9 mouse cellular contexts compared by ENCODE assay signal in the genomic region with DNA sequence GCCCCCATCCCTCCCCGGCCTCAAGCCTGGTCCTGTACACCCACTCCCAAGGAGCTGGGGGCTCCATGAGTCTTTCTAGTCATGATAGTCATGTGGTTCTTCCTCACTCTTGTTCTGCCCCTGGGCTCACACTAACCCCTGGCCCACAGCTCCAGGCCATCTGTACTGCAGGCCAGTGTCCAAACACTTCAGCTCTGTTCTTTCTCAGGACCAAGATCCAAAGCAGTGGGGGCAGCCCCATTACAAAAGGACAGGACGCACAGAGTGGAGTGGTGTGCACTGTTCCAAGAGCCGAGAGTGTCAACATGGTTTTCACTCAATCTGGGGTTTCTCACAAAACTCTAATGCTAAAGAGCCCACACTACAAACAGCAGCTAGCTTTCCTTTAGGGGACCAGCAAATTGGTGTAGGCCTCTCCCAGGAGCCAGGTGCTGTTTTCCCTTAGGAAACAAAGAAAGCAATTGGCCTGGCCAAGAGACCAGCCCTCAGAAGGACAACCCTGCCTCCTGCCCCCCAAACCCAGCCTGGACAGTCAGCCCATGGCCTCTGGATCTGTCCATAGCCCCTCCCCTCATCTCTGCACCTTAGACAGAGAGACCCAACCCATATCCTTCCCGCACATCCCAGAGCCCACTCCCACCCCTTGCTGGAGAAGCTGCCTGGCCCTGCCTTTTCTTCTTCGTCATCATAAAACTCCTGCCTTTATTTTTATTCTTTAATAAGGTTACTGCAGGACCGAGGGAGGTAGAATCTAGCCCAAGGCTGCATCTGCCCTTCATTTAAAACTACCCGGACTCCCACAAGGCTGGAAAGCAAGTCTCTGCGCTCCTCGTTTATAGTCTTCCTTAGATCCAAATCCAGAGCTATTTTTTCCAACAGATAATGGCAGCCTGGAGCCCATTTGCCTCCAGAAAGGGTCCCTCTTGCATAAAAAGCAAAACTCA.
DNase-seq lines count a peak whose midpoint lies in the region; ATAC-seq lines count a peak whose summit lies in the region.
"Had no signal": no experiment of that assay in that cellular context is flagged by ENCODE, and none has a peak within 500 bp of the region (broad histone marks: within the 10 kb centered on the region; RNA-seq: fewer than 3 reads in every experiment).

No protein-coding gene starts in this region.

- no peak for DNase-seq in kidney, adult 11 months
- DNase-seq in embryonic facial prominence, embryonic 14.5 days (ENCODE audit: low spot score), result peak; percentile 63
- peak; percentile 62 for DNase-seq in heart, postnatal 14 days
- DNase-seq in lung, postnatal 10 days, result peak; percentile 40
- no peak for DNase-seq in adrenal gland, postnatal 36 days
- DNase-seq in retina, embryonic 14.5 days (ENCODE audit: low spot score), result no peak
- DNase-seq: thymus, adult 18-20 months had no signal

- ATAC-seq in kidney, embryonic 16.5 days (ENCODE audit: low FRiP score, low TSS enrichment), result no peak
- peak; percentile 42; the same call in 1 of the 2 replicates for ATAC-seq in embryonic facial prominence, embryonic 14.5 days (ENCODE audit: low read depth)

- intact Hi-C loops in heart, postnatal 14 days (cut with DNase I), result loop anchor here (5.0 to 10.0 kb wide), 3 partner anchors 56 to 328 kb away; no protein-coding TSS in a partner anchor

- H3K27ac ChIP-seq in kidney, embryonic 16.5 days (ENCODE audit: low read length), result 0 out of 2 replicates have a peak overlapping the region, but pooled peaks have one; percentile 8
- H3K27ac ChIP-seq in embryonic facial prominence, embryonic 14.5 days (replicated peaks; ENCODE audit: low read depth, low read length), result peak overlapping the region; percentile 74
- H3K27ac ChIP-seq: liver, embryonic 14.5 days had no signal

- no peaks in the 10 kb centered on the region for H3K9me3 ChIP-seq in kidney, embryonic 16.5 days (ENCODE audit: low read length)
- no peaks in the 10 kb centered on the region for H3K9me3 ChIP-seq in embryonic facial prominence, embryonic 14.5 days (ENCODE audit: control insufficient read depth, low read length)

- H3K4me1 ChIP-seq in kidney, embryonic 16.5 days (ENCODE audit: insufficient read depth, low read length), result 0 out of 2 replicates have a peak, but pooled peaks cover 5% of the 10 kb centered on the region
- peaks cover 12% of the 10 kb centered on the region; the same call in 1 of the 2 replicates for H3K4me1 ChIP-seq in embryonic facial prominence, embryonic 14.5 days (ENCODE audit: control insufficient read depth, insufficient read depth, low read length)

- H3K4me2 ChIP-seq in kidney, embryonic 16.5 days (replicated peaks; ENCODE audit: low read depth, low read length), result no peak overlapping the region
- H3K4me2 ChIP-seq in embryonic facial prominence, embryonic 14.5 days (ENCODE audit: low read depth, low read length), result no peak overlapping the region

- H3K9ac ChIP-seq in kidney, embryonic 16.5 days (replicated peaks; ENCODE audit: low read length), result no peak overlapping the region
- H3K9ac ChIP-seq in embryonic facial prominence, embryonic 14.5 days (ENCODE audit: low read depth, low read length), result no peak overlapping the region
- H3K9ac ChIP-seq: liver, embryonic 14.5 days had no signal

- H3K4me3 ChIP-seq in kidney, embryonic 16.5 days (ENCODE audit: low read length), result no peak overlapping the region
- H3K4me3 ChIP-seq in embryonic facial prominence, embryonic 14.5 days (ENCODE audit: low read depth, low read length), result no peak overlapping the region

- no peaks in the 10 kb centered on the region for H3K36me3 ChIP-seq in kidney, embryonic 16.5 days (ENCODE audit: insufficient read depth, low read length)
- no peaks in the 10 kb centered on the region for H3K36me3 ChIP-seq in embryonic facial prominence, embryonic 14.5 days (ENCODE audit: control insufficient read depth, insufficient read depth, low read length)

- no peaks in the 10 kb centered on the region for H3K27me3 ChIP-seq in kidney, embryonic 16.5 days (ENCODE audit: insufficient read depth, low read length)
- H3K27me3 ChIP-seq in embryonic facial prominence, embryonic 14.5 days (replicated peaks; ENCODE audit: control insufficient read depth, insufficient read depth, low read length), result no peaks in the 10 kb centered on the region

- 77% methylated on average over 9 of the region's 9 CpGs for WGBS in kidney, embryonic 16.5 days
- 58% methylated on average over 9 of the region's 9 CpGs for WGBS in embryonic facial prominence, embryonic 14.5 days

Comparison
In these comparisons a context has a peak if more than half of its experiments do, and no peak if none do; other contexts are left out.
1. DNase-seq: peak in embryonic facial prominence, embryonic 14.5 days (single experiment), heart, postnatal 14 days (2 of 2) and lung, postnatal 10 days (single experiment); none in kidney, adult 11 months (single experiment), adrenal gland, postnatal 36 days (0 of 2) and retina, embryonic 14.5 days (single experiment).